Mouse (Mus musculus) liver, embryonic 13.5 days (tissue): ENCODE results near the gene Foxn3. TPM values are rescaled to one million over a fixed set of nuclear protein-coding genes. Genes with fewer than 3 reads are reported as not detected.

ENCODE experiments used
- ATAC-seq: fragments of 200-750 bp; cut with Nextera tagmentation; 2 replicates; pipeline ENCODE4 v1.8.0; 2017; ENCODE audit warnings: low read depth, mild to moderate bottlenecking, moderate number of reproducible peaks, moderate library complexity
- DNase-seq: peaks from one replicate; pipeline ENCODE4 v3.0.0; 2022
- H3K27ac ChIP-seq: fragments of 300-500 bp; sonication (generic); 2 replicates; pipeline ENCODE4 v1.5.1; 2015; ENCODE audit warnings: moderate library complexity, mild to moderate bottlenecking, inconsistent platforms
- H3K27me3 ChIP-seq: fragments of 300-500 bp; sonication (generic); 2 replicates; pipeline ENCODE4 v1.6.1; 2015; ENCODE audit warnings: mild to moderate bottlenecking, inconsistent platforms
- H3K36me3 ChIP-seq: fragments of 300-500 bp; sonication (generic); 2 replicates; pipeline ENCODE4 v1.6.1; 2015; ENCODE audit warnings: mild to moderate bottlenecking, inconsistent platforms
- H3K4me1 ChIP-seq: fragments of 300-500 bp; sonication (generic); replicated peaks from 2 replicates; pipeline ENCODE4 v1.6.1; 2015; ENCODE audit warnings: inconsistent platforms
- H3K4me2 ChIP-seq: fragments of 300-500 bp; sonication (generic); 2 replicates; pipeline ENCODE4 v1.6.1; 2015; ENCODE audit warnings: inconsistent platforms, mild to moderate bottlenecking, moderate library complexity
- H3K4me3 ChIP-seq: fragments of 300-500 bp; sonication (generic); replicated peaks from 2 replicates; pipeline ENCODE4 v1.5.1; 2015; ENCODE audit warnings: mild to moderate bottlenecking, inconsistent platforms
- H3K9ac ChIP-seq: fragments of 300-500 bp; sonication (generic); 2 replicates; pipeline ENCODE4 v1.6.1; 2015; ENCODE audit warnings: mild to moderate bottlenecking, inconsistent platforms
- H3K9me3 ChIP-seq: fragments of 300-500 bp; sonication (generic); replicated peaks from 2 replicates; pipeline ENCODE4 v1.6.1; 2016; ENCODE audit warnings: inconsistent platforms
- WGBS: fragments of 180-500 bp; shearing (Covaris S2); methylation state at CpG from one replicate; pipeline ENCODE4 v1.1.7; 2015; ENCODE audit not compliant: insufficient replicate concordance; 5-methylcytosine and 5-hydroxymethylcytosine counted together
- polyA plus RNA-seq: library from polyadenylated mRNA; unstranded; fragments of >200 nt; fragmentation: Nextera tagmentation; extraction: Ambion mirVana; gene quantifications from 2 replicates; pipeline ENCODE4 v1.2.1, GENCODE M21; 2015

The Foxn3 gene
- polyA plus RNA-seq, 1 experiment from 2014 or later, result 18.1 TPM

DNA sequence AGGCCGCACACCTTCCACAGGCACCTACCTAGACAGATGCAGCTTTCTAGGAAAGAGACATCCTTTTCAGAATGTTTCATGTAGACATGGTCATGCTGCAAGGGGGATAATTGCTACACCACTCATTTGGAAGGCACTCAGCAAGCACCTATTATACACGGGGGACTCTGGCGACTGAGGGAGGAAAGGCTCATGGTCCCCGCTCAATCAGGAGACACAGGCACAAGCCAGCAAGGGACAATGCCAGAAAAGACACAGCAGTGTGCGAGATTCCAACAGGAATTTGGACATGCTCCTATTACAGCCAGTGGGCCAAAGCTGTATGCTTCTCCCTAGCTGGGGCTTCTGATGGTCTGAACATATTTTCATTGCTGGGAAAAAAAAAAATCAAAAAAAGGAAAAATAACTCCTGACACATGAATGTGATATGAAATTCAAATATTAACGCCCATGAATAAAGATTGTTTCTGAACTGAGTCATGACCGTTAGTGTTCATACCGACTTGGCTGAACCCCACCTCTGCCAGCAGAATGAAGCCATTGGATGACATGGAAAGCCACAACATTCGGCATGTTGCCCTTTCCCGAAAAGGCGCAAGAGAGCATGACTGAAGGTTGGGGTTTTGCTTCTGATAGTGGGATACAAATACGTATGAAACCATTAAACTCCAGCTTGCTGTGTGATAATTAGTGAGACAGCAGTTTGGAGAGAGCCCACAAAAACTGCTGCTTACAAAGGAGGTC, 299.6 kb downstream of the Foxn3 start:
- 80% methylated on average over 12 of the region's 12 CpGs for WGBS
- Histone ChIP-seq H3K4me2 (no peak overlapping the region), H3K9ac (no peak overlapping the region), H3K36me3 (no peaks in the 10 kb centered on the region), H3K4me3 (no peak overlapping the region), H3K9me3 (no peaks in the 10 kb centered on the region), H3K27ac (no peak overlapping the region), H3K4me1 (no peaks in the 10 kb centered on the region; the same call in none of the 2 replicates), H3K27me3 (no peaks in the 10 kb centered on the region)
- DNase-seq, result no peak
- ATAC-seq, result no peak

DNA sequence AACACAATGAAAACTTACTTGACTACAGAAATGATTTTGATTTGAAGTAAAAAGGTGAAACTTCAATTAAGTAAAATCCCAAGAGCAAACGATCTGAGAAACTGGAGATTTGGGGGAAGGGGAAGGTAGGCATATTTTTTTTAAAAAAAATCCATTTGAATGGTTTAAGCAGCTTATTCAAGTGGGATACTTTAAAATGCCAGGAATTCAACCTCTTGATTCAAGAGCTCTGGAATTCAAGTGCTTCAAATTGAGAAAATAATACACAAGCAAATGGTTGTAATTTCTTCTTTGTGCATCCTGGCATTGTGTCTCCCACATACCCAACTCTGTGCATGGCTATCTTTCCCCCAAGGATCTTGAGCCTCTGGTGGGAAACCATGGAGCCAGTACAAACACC, 300.5 kb downstream of the Foxn3 start:
- H3K4me3 ChIP-seq, result no peak overlapping the region
- 66% methylated on average over 1 of the region's 1 CpGs for WGBS
- no peak overlapping the region for H3K9ac ChIP-seq
- H3K9me3 ChIP-seq, result no peaks in the 10 kb centered on the region
- no peaks in the 10 kb centered on the region for H3K36me3 ChIP-seq
- H3K4me1 ChIP-seq, result peaks cover 5% of the 10 kb centered on the region
- no peak for ATAC-seq
- no peak overlapping the region for H3K4me2 ChIP-seq
- no peak overlapping the region for H3K27ac ChIP-seq
- DNase-seq, result no peak
- no peaks in the 10 kb centered on the region for H3K27me3 ChIP-seq

DNA sequence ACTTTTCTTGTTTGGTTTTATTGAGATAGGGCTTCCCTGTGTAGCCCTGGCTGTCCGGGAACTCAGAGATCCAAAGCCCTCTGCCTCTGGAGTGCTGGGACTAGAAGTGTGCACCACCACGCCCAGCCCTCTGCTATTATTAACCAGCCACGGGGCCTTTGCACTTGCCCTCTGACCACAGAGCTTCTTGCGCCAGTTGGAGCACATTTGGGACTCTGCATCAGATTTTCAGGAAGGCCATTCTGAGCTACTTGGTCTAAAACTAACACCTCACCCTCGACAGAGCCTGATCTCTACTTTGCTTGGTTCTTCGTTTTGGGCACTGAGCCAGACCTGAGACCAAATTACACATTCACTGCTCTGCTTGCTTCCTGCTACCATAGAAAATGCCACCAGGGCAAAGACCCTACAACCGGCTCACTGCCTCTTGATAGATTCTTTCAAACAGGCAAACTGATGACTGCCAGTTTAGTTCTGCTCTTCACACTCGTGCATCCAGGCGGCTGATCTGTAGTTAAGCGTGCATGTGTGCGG, 301.2 kb downstream of the Foxn3 start:
- WGBS, result 73% methylated on average over 11 of the region's 11 CpGs

DNA sequence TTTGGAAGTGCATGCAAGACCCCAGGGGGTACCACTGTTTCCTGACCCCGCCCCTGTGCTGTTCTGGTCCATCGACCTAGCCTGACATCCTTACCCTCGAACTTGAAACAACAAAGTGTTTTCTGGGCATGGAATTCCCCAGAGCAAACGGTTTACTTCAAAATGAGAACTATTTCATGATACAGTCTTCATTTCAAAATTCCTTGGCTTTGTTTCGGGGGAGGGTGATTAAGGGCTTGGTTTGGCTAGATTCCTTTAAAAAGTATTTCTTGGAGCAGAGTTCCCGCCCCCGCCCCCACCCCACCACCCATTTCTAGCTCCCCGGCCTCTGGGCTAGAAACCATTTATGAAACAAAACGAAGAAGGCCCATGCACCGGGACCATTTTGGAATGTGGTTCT, 303.2 kb downstream of the Foxn3 start:
- DNase-seq (no peak), ATAC-seq (no peak)
- Histone ChIP-seq H3K4me2 (no peak overlapping the region), H3K4me1 (peaks cover 16% of the 10 kb centered on the region), H3K4me3 (no peak overlapping the region), H3K36me3 (no peaks in the 10 kb centered on the region), H3K9ac (no peak overlapping the region), H3K27me3 (no peaks in the 10 kb centered on the region), H3K9me3 (no peaks in the 10 kb centered on the region), H3K27ac (no peak overlapping the region)
- WGBS, result 66% methylated on average over 10 of the region's 10 CpGs

More for the DNA sequence above, 301.2 kb downstream of the Foxn3 start:
- Histone ChIP-seq H3K27me3 (no peaks in the 10 kb centered on the region), H3K36me3 (no peaks in the 10 kb centered on the region), H3K27ac (no peak overlapping the region), H3K4me3 (no peak overlapping the region), H3K9me3 (no peaks in the 10 kb centered on the region), H3K9ac (no peak overlapping the region), H3K4me1 (peaks cover 10% of the 10 kb centered on the region), H3K4me2 (no peak overlapping the region)
- ATAC-seq (no peak), DNase-seq (no peak)

DNA sequence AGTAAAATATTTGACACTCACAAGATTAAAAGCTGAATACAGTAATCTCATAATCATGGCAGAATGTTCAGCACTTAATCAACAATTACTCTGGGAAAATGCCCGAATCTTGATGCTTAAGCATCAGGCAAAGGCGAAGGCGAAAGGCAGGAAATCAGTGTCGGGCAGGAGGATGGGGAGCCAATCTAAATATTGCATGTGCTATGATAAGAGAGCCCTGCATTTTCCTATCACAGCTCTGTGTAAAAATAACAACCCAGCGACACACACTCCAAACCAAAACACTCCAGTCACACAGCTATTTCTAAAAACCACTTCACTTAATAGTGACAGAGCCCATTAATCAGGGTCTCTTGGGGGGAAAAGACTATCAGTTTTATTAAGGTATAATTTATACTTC, 305.8 kb downstream of the Foxn3 start:
- Histone ChIP-seq H3K9me3 (no peaks in the 10 kb centered on the region), H3K4me3 (no peak overlapping the region), H3K27me3 (no peaks in the 10 kb centered on the region), H3K4me1 (peaks cover 16% of the 10 kb centered on the region), H3K36me3 (no peaks in the 10 kb centered on the region), H3K9ac (no peak overlapping the region), H3K27ac (no peak overlapping the region), H3K4me2 (no peak overlapping the region)
- DNase-seq (no peak), ATAC-seq (no peak)
- 31% methylated on average over 5 of the region's 5 CpGs for WGBS

DNA sequence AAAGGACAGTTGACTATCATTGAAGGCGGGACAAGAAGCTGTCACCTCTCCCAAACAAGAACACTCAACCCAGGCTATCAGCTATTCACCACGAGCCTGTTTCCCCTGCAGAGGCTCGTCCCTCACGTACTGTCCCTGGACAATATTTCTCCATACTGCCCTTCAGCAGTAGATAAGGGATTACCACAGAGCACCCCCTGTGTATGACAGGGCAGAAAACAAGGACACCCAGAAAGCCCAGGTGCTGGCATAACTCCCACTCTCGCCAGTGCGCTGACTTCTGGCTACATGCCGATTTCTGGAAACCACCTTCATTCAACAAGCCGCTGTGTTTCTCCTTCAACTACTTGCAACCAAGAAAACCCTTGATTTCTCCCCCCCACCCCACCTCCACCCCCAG, 306.4 kb downstream of the Foxn3 start:
- Histone ChIP-seq H3K9me3 (no peaks in the 10 kb centered on the region), H3K4me1 (peaks cover 16% of the 10 kb centered on the region), H3K4me2 (no peak overlapping the region), H3K4me3 (no peak overlapping the region), H3K27me3 (no peaks in the 10 kb centered on the region), H3K27ac (no peak overlapping the region), H3K9ac (no peak overlapping the region), H3K36me3 (no peaks in the 10 kb centered on the region)
- DNase-seq, result no peak
- ATAC-seq, result no peak; the same call in 1 of the 2 replicates
- WGBS, result 45% methylated on average over 8 of the region's 8 CpGs

DNA sequence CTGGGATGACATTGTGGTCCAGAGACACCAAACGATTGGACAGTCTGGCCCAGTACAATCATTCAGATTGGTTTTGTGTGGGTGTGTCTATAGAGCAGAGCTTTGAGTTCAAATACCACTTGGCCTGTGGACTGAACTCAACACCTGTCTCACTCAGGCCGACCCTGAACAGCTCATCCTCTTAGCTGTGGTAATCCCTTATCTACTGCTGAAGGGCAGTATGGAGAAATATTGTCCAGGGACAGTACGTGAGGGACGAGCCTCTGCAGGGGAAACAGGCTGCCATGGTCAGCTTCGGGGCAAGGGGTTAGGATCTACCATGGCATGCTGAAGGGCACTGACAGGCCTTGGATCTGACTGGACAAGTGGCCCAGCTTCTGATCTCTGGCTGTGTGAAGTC, 306.9 kb downstream of the Foxn3 start:
- Histone ChIP-seq H3K4me3 (no peak overlapping the region), H3K9ac (no peak overlapping the region), H3K36me3 (no peaks in the 10 kb centered on the region), H3K27me3 (no peaks in the 10 kb centered on the region), H3K4me2 (no peak overlapping the region), H3K4me1 (peaks cover 16% of the 10 kb centered on the region), H3K9me3 (no peaks in the 10 kb centered on the region), H3K27ac (no peak overlapping the region)
- ATAC-seq, result 0 out of 2 replicates have a peak, but pooled peaks have one; percentile 23
- no peak for DNase-seq
- WGBS, result 66% methylated on average over 5 of the region's 5 CpGs

DNA sequence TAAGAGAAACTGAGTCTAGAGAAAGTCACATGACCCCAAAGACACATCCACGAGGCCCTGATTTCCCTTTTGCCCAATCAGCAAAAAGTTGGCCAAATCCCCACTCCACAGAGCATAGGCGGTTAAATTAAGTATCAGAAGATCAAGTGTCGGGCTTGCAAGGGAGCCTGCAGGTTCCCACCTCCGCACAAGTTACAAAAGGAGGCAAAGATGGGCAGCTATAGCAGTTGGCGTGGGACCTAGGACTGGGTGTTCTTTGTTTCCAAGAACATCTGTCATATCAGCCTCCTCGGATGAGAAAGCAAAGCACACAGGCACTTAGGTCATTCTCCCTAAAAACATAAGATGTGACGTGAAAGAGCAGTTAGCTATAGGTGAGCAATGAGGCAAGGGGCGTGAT, 308.9 kb downstream of the Foxn3 start:
- Histone ChIP-seq H3K4me1 (peaks cover 25% of the 10 kb centered on the region; the same call in 1 of the 2 replicates), H3K36me3 (no peaks in the 10 kb centered on the region), H3K27me3 (no peaks in the 10 kb centered on the region), H3K9ac (no peak overlapping the region), H3K4me2 (no peak overlapping the region), H3K4me3 (no peak overlapping the region), H3K27ac (no peak overlapping the region), H3K9me3 (no peaks in the 10 kb centered on the region)
- ATAC-seq (no peak), DNase-seq (no peak)
- WGBS, result 81% methylated on average over 8 of the region's 8 CpGs

DNA sequence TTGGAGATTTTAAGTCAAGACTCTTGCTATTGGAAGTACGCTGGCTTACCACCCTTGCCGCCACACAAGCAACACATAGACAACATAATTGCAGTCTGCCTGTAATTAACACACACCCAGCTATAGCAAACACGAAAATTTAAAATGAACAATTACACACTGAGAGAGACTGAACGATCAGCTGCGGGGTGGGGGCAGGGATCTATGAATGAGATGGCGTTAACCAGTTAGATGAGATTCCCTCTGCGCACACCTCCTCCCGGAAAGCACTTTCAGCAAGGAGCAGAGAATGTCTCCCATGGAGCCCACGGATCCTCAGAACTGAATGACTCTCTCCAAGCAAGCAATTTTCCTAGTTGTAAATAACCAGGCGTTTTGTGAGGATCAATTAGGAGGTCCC, 309.8 kb downstream of the Foxn3 start:
- ATAC-seq (no peak), DNase-seq (no peak)
- H3K27me3 ChIP-seq, result no peaks in the 10 kb centered on the region
- no peak overlapping the region for H3K4me3 ChIP-seq
- 76% methylated on average over 10 of the region's 10 CpGs for WGBS
- H3K4me2 ChIP-seq, result no peak overlapping the region
- H3K27ac ChIP-seq, result no peak overlapping the region
- H3K9me3 ChIP-seq, result no peaks in the 10 kb centered on the region
- H3K36me3 ChIP-seq, result no peaks in the 10 kb centered on the region
- no peak overlapping the region for H3K9ac ChIP-seq
- H3K4me1 ChIP-seq, result peaks cover 31% of the 10 kb centered on the region; the same call in 1 of the 2 replicates

DNA sequence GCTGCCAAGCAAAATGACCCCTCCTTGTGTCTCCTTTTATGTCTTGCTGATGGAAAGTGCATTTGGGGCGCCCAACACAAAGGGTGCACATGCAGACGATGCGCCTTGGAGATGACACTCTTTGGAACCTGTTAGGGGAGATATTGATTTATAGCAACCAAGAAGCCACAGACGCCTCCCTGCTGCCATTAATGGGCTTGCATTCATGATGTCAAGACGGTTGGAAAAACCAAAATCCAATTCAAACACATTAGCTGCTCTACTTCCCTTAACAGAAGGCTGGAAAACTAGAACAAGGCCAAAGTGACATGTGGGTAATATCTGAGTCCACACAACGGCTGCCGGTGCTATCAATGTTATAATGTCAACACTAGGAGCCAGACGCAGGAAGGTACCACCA, 314.8 kb downstream of the Foxn3 start:
- Histone ChIP-seq H3K4me1 (peaks cover 36% of the 10 kb centered on the region), H3K27ac (no peak overlapping the region), H3K4me2 (no peak overlapping the region), H3K36me3 (no peaks in the 10 kb centered on the region), H3K4me3 (no peak overlapping the region), H3K9me3 (no peaks in the 10 kb centered on the region), H3K9ac (no peak overlapping the region), H3K27me3 (no peaks in the 10 kb centered on the region)
- 79% methylated on average over 8 of the region's 8 CpGs for WGBS
- no peak for DNase-seq
- no peak for ATAC-seq

DNA sequence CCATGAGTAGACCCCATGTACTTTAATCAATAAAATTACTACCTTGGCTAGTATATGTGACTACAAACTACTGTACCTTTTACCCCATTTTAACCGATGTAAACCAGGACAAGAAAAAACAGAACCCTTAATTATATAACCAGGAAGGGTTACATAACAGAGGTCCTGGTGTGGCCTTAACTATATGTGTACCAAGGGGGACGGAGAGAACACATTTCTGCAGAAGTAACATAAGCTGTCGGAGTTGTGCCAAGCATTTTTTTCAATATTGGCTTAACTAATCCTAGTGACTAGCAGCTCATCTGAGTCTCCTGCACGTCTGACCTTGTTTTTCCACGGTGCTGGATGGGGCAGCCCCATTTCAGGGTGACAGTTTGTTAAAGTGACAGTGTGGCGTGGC, 315.4 kb downstream of the Foxn3 start:
- Histone ChIP-seq H3K27me3 (no peaks in the 10 kb centered on the region), H3K9me3 (no peaks in the 10 kb centered on the region), H3K27ac (no peak overlapping the region), H3K9ac (no peak overlapping the region), H3K4me3 (no peak overlapping the region), H3K4me2 (no peak overlapping the region), H3K4me1 (peaks cover 38% of the 10 kb centered on the region), H3K36me3 (no peaks in the 10 kb centered on the region)
- DNase-seq (no peak), ATAC-seq (no peak)
- 67% methylated on average over 6 of the region's 6 CpGs for WGBS
